In genomic region chr4:154499701-154500523, GRCm38 (mm10) we compare ENCODE assay signal across 8 mouse cellular contexts.
DNase-seq lines count a peak whose midpoint lies in the region; ATAC-seq lines count a peak whose summit lies in the region.

No protein-coding gene starts in this region.

- peak overlapping the region; percentile 81 for H3K27ac ChIP-seq in heart, embryonic 10.5 days

- no peak overlapping the region for H3K4me3 ChIP-seq in heart, embryonic 10.5 days

- no peaks in the 10 kb centered on the region for H3K36me3 ChIP-seq in heart, embryonic 10.5 days

- peak; percentile 7; the same call in 1 of the 2 replicates for ATAC-seq in megakaryocyte progenitor cell, adult 5-6 weeks (replicated peaks; ENCODE audit: poor library complexity)

- DNase-seq in cerebellum, adult 11-12 months: peak; percentile 71
- peak; percentile 96 for DNase-seq in fibroblast of lung, adult 2 months (ENCODE audit: low read depth)
- DNase-seq in heart, embryonic 10.5 days (ENCODE audit: low spot score): no peak
- DNase-seq in kidney, adult 8-10 months: peak; percentile 73 to 83
- DNase-seq in left cerebral cortex, postnatal 25 days (ENCODE audit: low spot score in 2 of 2): peak; percentile 71 to 90
- peak; percentile 43 for DNase-seq in skeletal muscle tissue, adult 2 months (ENCODE audit: low read depth, low spot score)
- no peak for DNase-seq in natural killer cell, adult 2 months (ENCODE audit: low spot score in 2 of 2)

- 50% methylated on average over 29 of the region's 29 CpGs for WGBS in heart, embryonic 10.5 days

- no peaks in the 10 kb centered on the region for H3K9me3 ChIP-seq in heart, embryonic 10.5 days

- H3K27me3 ChIP-seq in heart, embryonic 10.5 days (ENCODE audit: insufficient read depth, poor library complexity, severe bottlenecking): peaks cover 52% of the 10 kb centered on the region

- intact Hi-C loops in left cerebral cortex, postnatal 25 days (cut with DNase I): loop anchor here (5.0 kb wide), 1 partner anchor 137 kb away; the partner anchor contains the start of gene Prdm16

- H3K4me1 ChIP-seq in heart, embryonic 10.5 days: peaks cover 92% of the 10 kb centered on the region

Comparison
In these comparisons a context has a peak if more than half of its experiments do, and no peak if none do; other contexts are left out.
1. DNase-seq: peak in cerebellum, adult 11-12 months (single experiment), fibroblast of lung, adult 2 months (single experiment), kidney, adult 8-10 months (2 of 2), left cerebral cortex, postnatal 25 days (2 of 2) and skeletal muscle tissue, adult 2 months (single experiment); none in heart, embryonic 10.5 days (single experiment) and natural killer cell, adult 2 months (0 of 2).